In the genomic region with DNA sequence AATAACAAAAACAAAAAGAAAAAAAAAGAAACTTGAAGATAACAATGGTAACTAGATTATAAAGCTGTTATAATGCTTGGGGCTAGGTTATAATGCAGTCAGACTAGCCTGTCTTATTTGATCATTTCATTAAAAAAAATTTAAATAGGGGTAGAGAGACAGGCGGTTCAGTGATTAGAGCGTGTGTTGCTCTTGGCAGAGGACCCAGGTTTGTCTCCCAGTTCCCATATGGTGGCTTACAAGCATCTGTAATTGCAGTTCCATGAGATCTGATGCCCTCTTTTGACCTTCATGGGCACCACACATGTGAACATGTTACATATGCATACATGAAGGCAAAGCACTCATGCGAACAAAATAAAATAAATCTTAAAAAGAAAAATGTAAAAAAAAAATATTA, we compare ENCODE assay signal across 23 mouse cellular contexts. TPM values are rescaled to one million over a fixed set of nuclear protein-coding genes. Genes with fewer than 3 reads are reported as not detected.
"Had no signal": no experiment of that assay in that cellular context is flagged by ENCODE, and none has a peak within 500 bp of the region (broad histone marks: within the 10 kb centered on the region; RNA-seq: fewer than 3 reads in every experiment).

No protein-coding gene starts in this region.

- H3K9me3 ChIP-seq: midbrain, embryonic 10.5 days; midbrain, embryonic 12.5 days; neural tube, embryonic 13.5 days; neural tube, embryonic 15.5 days had no signal

- DNase-seq: lung, adult 18-20 months; lung, embryonic 14.5 days; lung, postnatal 10 days; lung, postnatal 4 days; right cerebral cortex, postnatal 25 days; right cerebral cortex, postnatal 4 days; thymus, adult 18-20 months; thymus, postnatal 36 days had no signal

- H3K4me3 ChIP-seq: midbrain, embryonic 10.5 days; midbrain, embryonic 12.5 days; myocyte; neural tube, embryonic 13.5 days; neural tube, embryonic 15.5 days had no signal

- H3K27me3 ChIP-seq: neural tube, embryonic 13.5 days; neural tube, embryonic 15.5 days had no signal

- H3K4me2 ChIP-seq: lung, embryonic 14.5 days; midbrain, embryonic 12.5 days; neural tube, embryonic 13.5 days; neural tube, embryonic 15.5 days had no signal

- H3K9ac ChIP-seq: lung, embryonic 14.5 days; midbrain, embryonic 12.5 days; neural tube, embryonic 13.5 days; neural tube, embryonic 15.5 days had no signal

- H3K4me1 ChIP-seq: midbrain, embryonic 10.5 days had no signal

- H3K36me3 ChIP-seq: midbrain, embryonic 10.5 days; midbrain, embryonic 12.5 days; neural tube, embryonic 13.5 days; neural tube, embryonic 15.5 days had no signal

- ATAC-seq: midbrain, embryonic 16.5 days had no signal

- H3K27ac ChIP-seq: midbrain, embryonic 10.5 days; midbrain, embryonic 12.5 days; neural tube, embryonic 13.5 days; neural tube, embryonic 15.5 days had no signal

RNA-seq across cellular contexts. Expression of gene Wee2, which starts 2.4 kb away (rescaled TPM):
- total RNA-seq: megakaryocyte, adult 5-6 weeks; megakaryocyte-erythroid progenitor cell, adult 5-6 weeks had no signal
- polyA plus RNA-seq: lung, embryonic 14.5 days; lung, embryonic 16.5 days; midbrain, embryonic 10.5 days; midbrain, embryonic 12.5 days; myocyte; small intestine, adult 2 months; stomach, embryonic 14.5 days; stomach, embryonic 16.5 days had no signal

RNA-seq across cellular contexts. Expression of gene Tas2r137, which starts 49.8 kb away (rescaled TPM):
- total RNA-seq: megakaryocyte, adult 5-6 weeks had no signal
- polyA plus RNA-seq: lung, embryonic 14.5 days; lung, embryonic 16.5 days; midbrain, embryonic 10.5 days; midbrain, embryonic 12.5 days; midbrain, embryonic 14.5 days; midbrain, embryonic 16.5 days; myocyte; neural tube, embryonic 11.5 days; neural tube, embryonic 15.5 days; small intestine, adult 2 months; stomach, embryonic 14.5 days; stomach, embryonic 16.5 days; thymus, postnatal 0 days had no signal

RNA-seq across cellular contexts. Expression of gene Tas2r108, which starts 52.1 kb away (rescaled TPM):
- total RNA-seq: megakaryocyte, adult 5-6 weeks; megakaryocyte-erythroid progenitor cell, adult 5-6 weeks had no signal
- polyA plus RNA-seq: lung, embryonic 14.5 days; lung, embryonic 16.5 days; midbrain, embryonic 10.5 days; midbrain, embryonic 12.5 days; midbrain, embryonic 14.5 days; midbrain, embryonic 16.5 days; myocyte; neural tube, embryonic 11.5 days; neural tube, embryonic 13.5 days; neural tube, embryonic 15.5 days; small intestine, adult 2 months; stomach, embryonic 16.5 days had no signal
